Mouse (Mus musculus): ENCODE measurements around the gene Haus8. TPM values are rescaled to one million over a fixed set of nuclear protein-coding genes. Genes with fewer than 3 reads are reported as not detected.
"Not testable (repeated sequence)": the region's sequence is repeated elsewhere in the genome, so short reads cannot be mapped to it uniquely, and the experiment has no call there.

The Haus8 gene
- polyA plus RNA-seq, 1 experiment from 2014 or later, result 54.6 TPM

- not testable (repeated sequence) for ATAC-seq (ENCODE audit: insufficient number of reproducible peaks, insufficient read depth, low FRiP score, low TSS enrichment); H3K4me2 ChIP-seq (replicated peaks); H3K4me1 ChIP-seq; H3K27ac ChIP-seq; H3K9me3 ChIP-seq; H3K36me3 ChIP-seq; H3K4me3 ChIP-seq; H3K27me3 ChIP-seq; H3K9ac ChIP-seq
- WGBS, result 63% methylated on average over 1 of the region's 1 CpGs
Observed at GRCm38 (mm10) chr8:71281731-71282130, 9.0 kb upstream of the Haus8 start.

- H3K27ac ChIP-seq; ATAC-seq (ENCODE audit: insufficient number of reproducible peaks, insufficient read depth, low FRiP score, low TSS enrichment); H3K9me3 ChIP-seq; H3K27me3 ChIP-seq; H3K4me3 ChIP-seq; H3K9ac ChIP-seq; H3K36me3 ChIP-seq; H3K4me2 ChIP-seq (replicated peaks); H3K4me1 ChIP-seq: not testable (repeated sequence)
- 85% methylated on average over 1 of the region's 1 CpGs for WGBS
Observed at GRCm38 (mm10) chr8:71279409-71279808, 6.7 kb upstream of the Haus8 start.

- Histone ChIP-seq H3K36me3 (peaks cover 3% of the 10 kb centered on the region; the same call in 1 of the 2 replicates), H3K27me3 (no peaks in the 10 kb centered on the region), H3K4me3 (no peak overlapping the region), H3K9me3 (no peaks in the 10 kb centered on the region), H3K4me1 (peaks cover 11% of the 10 kb centered on the region), H3K9ac (no peak overlapping the region), H3K27ac (no peak overlapping the region), H3K4me2 (replicated peaks) (no peak overlapping the region)
- WGBS, result 90% methylated on average over 3 of the region's 3 CpGs
- ATAC-seq (ENCODE audit: insufficient number of reproducible peaks, insufficient read depth, low FRiP score, low TSS enrichment), result no peak
Observed at GRCm38 (mm10) chr8:71276166-71276565, 3.4 kb upstream of the Haus8 start.

DNA sequence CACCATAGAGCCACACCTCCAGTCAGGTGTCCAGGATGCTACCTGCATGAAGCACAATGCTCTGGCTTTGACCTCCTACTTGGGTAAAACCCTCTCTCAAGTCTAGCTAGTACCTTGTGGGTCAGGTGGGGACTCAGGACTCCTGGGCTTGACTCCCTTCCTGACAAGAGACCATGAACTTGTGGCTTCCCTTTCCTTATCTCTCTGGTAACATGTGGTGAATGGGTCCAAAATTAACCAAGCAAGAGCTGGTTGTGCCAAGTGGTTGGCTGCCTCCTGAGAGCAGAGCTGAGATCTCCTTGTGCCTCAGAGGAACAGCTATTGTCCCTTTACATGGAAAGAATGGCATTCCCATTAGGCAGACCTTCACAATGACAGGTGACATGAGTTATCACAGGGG is 1.7 kb upstream of the Haus8 start:
- Histone ChIP-seq H3K27ac (no peak overlapping the region), H3K36me3 (peaks cover 3% of the 10 kb centered on the region; the same call in 1 of the 2 replicates), H3K4me3 (no peak overlapping the region), H3K9me3 (no peaks in the 10 kb centered on the region), H3K27me3 (no peaks in the 10 kb centered on the region), H3K4me1 (peaks cover 11% of the 10 kb centered on the region), H3K4me2 (replicated peaks) (no peak overlapping the region), H3K9ac (no peak overlapping the region)
- no peak for ATAC-seq (ENCODE audit: insufficient number of reproducible peaks, insufficient read depth, low FRiP score, low TSS enrichment)

DNA sequence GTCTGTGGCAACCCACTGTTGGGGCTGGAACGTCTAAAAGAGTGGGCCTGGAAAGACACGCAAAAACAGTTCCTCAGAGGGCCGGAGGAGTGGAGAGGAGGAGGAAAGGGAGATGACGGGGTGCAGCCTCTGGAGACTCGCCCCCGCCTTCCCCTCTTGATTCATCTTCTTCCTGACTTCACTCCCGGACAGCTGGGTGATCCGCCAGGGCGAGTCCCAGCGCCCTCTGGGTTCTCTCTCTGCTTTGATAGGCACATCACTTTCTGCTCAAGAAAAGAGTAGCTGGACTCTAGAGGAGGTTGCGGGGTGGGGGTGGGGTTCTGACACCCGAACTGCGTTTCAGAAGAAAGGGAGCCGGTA is 397 bp upstream of the Haus8 start:
- WGBS, result 0% methylated on average over 14 of the region's 14 CpGs
- peak overlapping the region; percentile 66 for H3K9ac ChIP-seq
- H3K27ac ChIP-seq, result peak overlapping the region; percentile 85
- H3K4me3 ChIP-seq, result peak overlapping the region; percentile 77
- no peaks in the 10 kb centered on the region for H3K9me3 ChIP-seq
- H3K27me3 ChIP-seq, result no peaks in the 10 kb centered on the region
- peak overlapping the region; percentile 69 for H3K4me2 ChIP-seq (replicated peaks)
- peaks cover 3% of the 10 kb centered on the region; the same call in 1 of the 2 replicates for H3K36me3 ChIP-seq
- ATAC-seq (ENCODE audit: insufficient number of reproducible peaks, insufficient read depth, low FRiP score, low TSS enrichment), result no peak
- H3K4me1 ChIP-seq, result peaks cover 11% of the 10 kb centered on the region

GRCm38 (mm10) chr8:71271630-71272029 is 1.1 kb downstream of the Haus8 start:
- Histone ChIP-seq H3K4me2 (replicated peaks) (peak overlapping the region; percentile 65), H3K27me3 (no peaks in the 10 kb centered on the region), H3K9ac (peak overlapping the region; percentile 69), H3K27ac (peak overlapping the region; percentile 85), H3K4me1 (peaks cover 11% of the 10 kb centered on the region), H3K4me3 (peak overlapping the region; percentile 77), H3K36me3 (peaks cover 7% of the 10 kb centered on the region), H3K9me3 (no peaks in the 10 kb centered on the region)
- ATAC-seq (ENCODE audit: insufficient number of reproducible peaks, insufficient read depth, low FRiP score, low TSS enrichment), result no peak
- 25% methylated on average over 5 of the region's 5 CpGs for WGBS

- H3K36me3 ChIP-seq, result peaks cover 14% of the 10 kb centered on the region; the same call in 1 of the 2 replicates
- not testable (repeated sequence) for H3K27ac ChIP-seq; ATAC-seq (ENCODE audit: insufficient number of reproducible peaks, insufficient read depth, low FRiP score, low TSS enrichment); H3K4me2 ChIP-seq (replicated peaks); H3K27me3 ChIP-seq; H3K9me3 ChIP-seq; H3K4me3 ChIP-seq; H3K9ac ChIP-seq; H3K4me1 ChIP-seq
- 88% methylated on average over 6 of the region's 6 CpGs for WGBS
Observed at GRCm38 (mm10) chr8:71268286-71268685, 4.4 kb downstream of the Haus8 start.

GRCm38 (mm10) chr8:71267690-71268089 is 5.0 kb downstream of the Haus8 start:
- no peak for ATAC-seq (ENCODE audit: insufficient number of reproducible peaks, insufficient read depth, low FRiP score, low TSS enrichment)

DNA sequence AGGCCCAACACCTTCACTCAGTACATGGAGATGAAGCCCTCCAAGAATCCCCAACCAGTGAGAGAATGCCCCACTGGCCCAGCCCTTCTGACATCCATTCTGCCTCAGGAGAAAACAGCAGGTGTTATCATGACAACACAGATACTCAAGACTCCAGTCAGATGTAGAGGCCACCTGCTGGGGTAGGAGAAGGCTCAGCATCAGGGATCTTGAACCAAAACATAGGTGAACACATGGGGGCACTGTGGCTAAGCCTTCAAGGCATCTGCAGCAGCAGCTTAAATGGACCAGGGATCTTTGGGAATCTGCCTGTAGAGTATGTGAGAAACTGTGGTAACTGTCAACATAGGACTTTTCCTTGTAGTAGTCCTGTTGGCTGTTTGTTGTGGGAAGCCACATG is 11.5 kb downstream of the Haus8 start:
- H3K4me2 ChIP-seq (replicated peaks), result no peak overlapping the region
- H3K27me3 ChIP-seq, result no peaks in the 10 kb centered on the region
- H3K36me3 ChIP-seq, result peaks cover 34% of the 10 kb centered on the region
- no peak overlapping the region for H3K27ac ChIP-seq
- H3K4me3 ChIP-seq, result no peak overlapping the region
- no peaks in the 10 kb centered on the region for H3K4me1 ChIP-seq
- no peak for ATAC-seq (ENCODE audit: insufficient number of reproducible peaks, insufficient read depth, low FRiP score, low TSS enrichment)
- H3K9me3 ChIP-seq, result no peaks in the 10 kb centered on the region
- no peak overlapping the region for H3K9ac ChIP-seq

More at GRCm38 (mm10) chr8:71267690-71268089, 5.0 kb downstream of the Haus8 start:
- Histone ChIP-seq H3K4me1 (peaks cover 4% of the 10 kb centered on the region; the same call in 1 of the 2 replicates), H3K9ac (no peak overlapping the region), H3K27me3 (no peaks in the 10 kb centered on the region), H3K4me3 (no peak overlapping the region), H3K4me2 (replicated peaks) (no peak overlapping the region), H3K27ac (no peak overlapping the region), H3K9me3 (no peaks in the 10 kb centered on the region), H3K36me3 (peaks cover 16% of the 10 kb centered on the region)
- 96% methylated on average over 2 of the region's 2 CpGs for WGBS

DNA sequence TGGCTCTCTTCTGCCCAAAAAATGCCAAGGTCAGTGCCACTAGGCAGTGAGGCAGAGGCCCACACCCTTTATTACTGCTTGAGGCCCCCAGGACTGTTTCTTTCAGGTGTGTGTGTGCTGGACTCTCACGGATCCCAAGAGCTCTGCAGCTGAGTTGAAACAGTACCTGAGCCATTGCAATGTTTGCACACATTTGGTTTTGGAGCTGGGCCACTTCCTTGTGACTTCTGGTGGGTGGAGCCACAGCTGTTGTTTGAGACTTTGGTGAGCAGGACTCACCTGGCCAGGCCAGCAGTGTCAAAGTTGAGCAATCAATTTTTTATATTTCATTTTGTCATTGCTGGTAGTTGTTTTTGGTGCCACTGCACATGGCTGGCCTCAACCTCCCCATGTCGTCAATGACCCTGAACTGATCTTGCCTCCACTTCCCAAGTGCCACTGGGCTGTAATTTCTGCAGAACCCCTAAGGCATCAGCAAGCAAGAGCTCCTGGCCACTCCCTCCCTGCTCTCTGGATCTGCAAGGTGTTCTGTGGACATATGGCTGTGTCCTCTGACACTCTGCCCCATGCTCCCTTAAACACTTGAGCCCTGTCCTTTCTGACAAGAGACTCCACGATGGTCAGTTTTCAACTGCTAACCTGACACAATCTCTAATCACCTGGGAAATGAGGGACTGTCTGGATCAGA is 16.0 kb downstream of the Haus8 start:
- Histone ChIP-seq H3K36me3 (peaks cover 56% of the 10 kb centered on the region), H3K27ac (no peak overlapping the region), H3K4me3 (no peak overlapping the region), H3K9ac (no peak overlapping the region), H3K4me1 (no peaks in the 10 kb centered on the region), H3K9me3 (no peaks in the 10 kb centered on the region), H3K4me2 (replicated peaks) (no peak overlapping the region), H3K27me3 (no peaks in the 10 kb centered on the region)
- ATAC-seq (ENCODE audit: insufficient number of reproducible peaks, insufficient read depth, low FRiP score, low TSS enrichment), result no peak
- WGBS, result 87% methylated on average over 3 of the region's 3 CpGs

GRCm38 (mm10) chr8:71248203-71248602 is 24.5 kb downstream of the Haus8 start:
- Histone ChIP-seq H3K4me3 (no peak overlapping the region), H3K27ac (no peak overlapping the region), H3K9ac (no peak overlapping the region), H3K36me3 (peaks cover 17% of the 10 kb centered on the region; the same call in 1 of the 2 replicates), H3K27me3 (no peaks in the 10 kb centered on the region), H3K4me1 (no peaks in the 10 kb centered on the region), H3K4me2 (replicated peaks) (no peak overlapping the region), H3K9me3 (no peaks in the 10 kb centered on the region)
- ATAC-seq (ENCODE audit: insufficient number of reproducible peaks, insufficient read depth, low FRiP score, low TSS enrichment), result no peak
- WGBS, result 92% methylated on average over 1 of the region's 1 CpGs

- 81% methylated on average over 2 of the region's 2 CpGs for WGBS
- ATAC-seq (ENCODE audit: insufficient number of reproducible peaks, insufficient read depth, low FRiP score, low TSS enrichment), result no peak
- Histone ChIP-seq H3K4me2 (replicated peaks) (no peak overlapping the region), H3K9ac (no peak overlapping the region), H3K27ac (no peak overlapping the region), H3K4me3 (no peak overlapping the region), H3K27me3 (no peaks in the 10 kb centered on the region), H3K36me3 (no peaks in the 10 kb centered on the region), H3K9me3 (no peaks in the 10 kb centered on the region), H3K4me1 (no peaks in the 10 kb centered on the region)
Observed at GRCm38 (mm10) chr8:71242757-71243156, 30.0 kb downstream of the Haus8 start.

Data from embryonic facial prominence, embryonic 12.5 days (tissue).